Mouse (Mus musculus): Measurements from ENCODE around the gene Gm10024. TPM values are rescaled to one million over a fixed set of nuclear protein-coding genes. Genes with fewer than 3 reads are reported as not detected.
"Not testable (repeated sequence)": the region's sequence is repeated elsewhere in the genome, so short reads cannot be mapped to it uniquely, and the experiment has no call there.

Gene Gm10024
- not detected for polyA plus RNA-seq (2017; shearing (Covaris generic))

DNA sequence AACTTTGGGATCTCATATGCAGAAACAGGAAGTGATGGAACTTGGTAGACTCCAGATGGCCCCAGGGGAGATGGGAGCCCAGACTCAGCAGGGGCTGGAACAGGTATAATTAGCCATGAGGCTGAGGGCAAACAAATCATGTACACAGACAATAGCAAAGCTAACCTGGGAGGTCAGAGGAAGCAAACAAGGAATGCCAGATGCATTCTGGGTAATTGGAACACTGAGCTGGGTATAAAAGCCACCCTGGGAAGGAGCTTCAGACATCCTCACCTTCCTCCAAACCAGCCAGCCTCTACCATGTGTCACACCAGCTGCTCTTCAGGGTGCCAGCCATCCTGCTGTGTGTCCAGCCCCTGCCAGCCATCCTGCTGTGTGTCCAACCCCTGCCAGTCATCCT is at the start of gene Gm10024:
Gm10024 (plus strand) TSS at position 301 of the 400 bp plus-strand sequence.
- not testable (repeated sequence) for ATAC-seq

DNA sequence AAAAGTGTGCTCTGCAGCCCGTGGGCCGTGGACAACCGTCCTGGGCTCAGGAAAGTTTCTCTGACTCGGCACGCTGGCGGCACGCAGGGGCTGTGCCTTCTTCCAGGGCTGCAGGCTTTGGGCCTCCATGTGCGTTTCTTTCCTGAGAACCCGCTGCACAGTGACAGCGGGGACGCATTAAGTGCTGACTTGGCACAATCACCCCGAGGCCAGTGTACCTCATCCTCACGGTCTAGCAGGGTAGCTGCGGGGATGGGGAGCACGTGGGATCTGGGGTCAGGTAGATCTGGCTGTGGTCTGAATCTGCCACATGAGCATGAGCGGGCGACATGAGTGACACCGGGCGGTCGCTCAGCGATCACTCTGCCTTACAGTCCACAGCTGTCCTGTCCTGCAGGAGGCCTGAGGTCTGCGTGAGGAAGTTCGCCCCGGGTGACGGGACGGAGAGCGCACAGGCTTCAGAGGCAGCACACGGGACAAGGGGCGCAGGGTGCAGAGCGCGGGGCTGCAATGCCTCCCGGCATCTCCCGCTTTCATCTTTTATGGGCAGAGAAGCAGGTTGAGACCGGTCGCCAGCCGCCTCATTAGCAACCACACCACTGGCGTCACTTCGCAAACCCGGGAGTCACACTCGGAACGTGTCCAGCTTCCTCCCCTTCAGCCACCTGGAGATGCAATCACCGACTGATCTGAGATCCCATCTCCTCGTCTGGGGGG is 47.1 kb upstream of the Gm10024 start:
- ATAC-seq: no peak

DNA sequence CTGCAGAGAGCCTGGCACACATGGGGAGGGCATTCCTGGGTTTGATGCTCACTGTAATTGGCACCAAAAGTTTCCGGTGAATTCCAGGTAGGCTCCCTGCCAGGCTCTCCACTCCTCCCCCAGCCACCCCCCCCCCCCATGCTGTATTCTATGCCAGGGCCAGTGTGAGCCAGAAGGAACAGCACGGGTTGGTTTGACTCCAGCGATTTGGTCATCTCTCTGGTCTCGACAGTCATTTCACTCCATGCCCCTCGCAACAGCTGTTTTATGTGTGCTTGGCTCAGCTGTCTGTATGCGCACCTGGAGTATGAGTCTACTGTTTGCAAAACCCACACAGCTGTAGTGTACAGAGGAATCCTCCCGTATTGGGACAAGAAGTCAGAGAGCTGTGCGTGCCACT is 44.9 kb upstream of the Gm10024 start:
- no peak for ATAC-seq

DNA sequence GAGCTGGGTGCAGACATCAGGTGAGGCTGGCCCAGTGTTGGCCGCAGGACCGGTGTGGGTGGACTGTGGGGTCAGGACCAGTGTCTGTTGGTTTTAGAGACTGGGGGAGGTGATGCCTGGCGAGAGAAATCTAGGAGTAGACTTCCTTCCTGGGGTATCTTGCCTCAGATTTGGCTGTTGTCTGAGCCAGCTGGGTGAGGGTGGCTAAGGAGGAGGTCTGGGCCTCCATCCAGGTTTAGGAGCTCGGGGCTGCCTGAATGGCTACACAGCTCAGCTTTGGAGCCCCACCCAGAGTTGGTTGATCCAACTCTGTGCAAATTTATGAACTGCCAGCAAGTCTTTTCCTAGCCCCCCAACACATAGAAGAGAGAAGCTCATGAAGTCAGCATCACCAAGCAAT is 43.9 kb upstream of the Gm10024 start:
- no peak for ATAC-seq

- ATAC-seq: no peak
Observed at GRCm38 (mm10) chr10:77670710-77671109, 40.5 kb upstream of the Gm10024 start.

- no peak for ATAC-seq
Observed at GRCm38 (mm10) chr10:77671519-77671918, 39.7 kb upstream of the Gm10024 start.

DNA sequence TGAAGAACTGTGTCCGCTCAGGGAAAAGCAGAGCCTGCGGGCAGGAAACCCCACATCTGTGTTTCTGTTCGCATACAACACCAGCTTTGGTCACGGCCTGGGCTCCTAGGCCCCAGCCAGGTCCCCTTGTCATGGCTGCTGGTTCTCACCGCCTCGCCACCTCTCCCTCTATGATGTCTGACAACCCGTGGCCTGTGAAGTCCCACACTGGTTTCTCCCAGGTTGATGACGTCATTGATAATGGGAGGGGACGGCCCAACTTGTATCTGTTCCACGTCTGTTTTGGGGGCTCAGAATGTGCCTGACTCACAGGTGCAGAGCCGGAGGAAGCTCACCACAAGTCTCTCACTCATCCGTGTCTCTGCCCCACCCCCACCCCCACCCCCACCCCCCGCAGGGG is 37.5 kb upstream of the Gm10024 start:
- no peak for ATAC-seq

DNA sequence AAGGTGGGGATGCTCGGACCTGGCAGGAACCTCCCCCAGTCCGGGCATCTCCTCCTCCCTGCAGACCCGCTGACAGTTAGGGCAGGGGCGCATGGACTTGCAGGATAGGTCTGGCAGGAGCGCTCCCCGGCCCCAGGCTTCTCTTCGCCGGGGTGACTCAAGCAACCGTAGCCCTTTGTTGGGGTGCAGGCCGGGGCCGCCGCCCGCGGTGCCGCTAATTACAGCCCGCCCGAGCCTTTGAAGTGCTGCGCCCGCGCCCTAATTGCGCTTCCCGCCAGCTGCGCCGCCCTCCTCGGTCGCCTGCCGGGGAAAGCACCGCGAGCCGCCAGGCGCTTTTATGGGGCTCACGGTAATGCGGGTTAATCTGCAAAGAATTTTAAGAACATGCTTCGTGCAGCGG is 33.7 kb upstream of the Gm10024 start:
- ATAC-seq: peak; percentile 57

- no peak for ATAC-seq
Observed at GRCm38 (mm10) chr10:77682994-77683393, 28.3 kb upstream of the Gm10024 start.

- ATAC-seq: no peak
Observed at GRCm38 (mm10) chr10:77684181-77684580, 27.1 kb upstream of the Gm10024 start.

DNA sequence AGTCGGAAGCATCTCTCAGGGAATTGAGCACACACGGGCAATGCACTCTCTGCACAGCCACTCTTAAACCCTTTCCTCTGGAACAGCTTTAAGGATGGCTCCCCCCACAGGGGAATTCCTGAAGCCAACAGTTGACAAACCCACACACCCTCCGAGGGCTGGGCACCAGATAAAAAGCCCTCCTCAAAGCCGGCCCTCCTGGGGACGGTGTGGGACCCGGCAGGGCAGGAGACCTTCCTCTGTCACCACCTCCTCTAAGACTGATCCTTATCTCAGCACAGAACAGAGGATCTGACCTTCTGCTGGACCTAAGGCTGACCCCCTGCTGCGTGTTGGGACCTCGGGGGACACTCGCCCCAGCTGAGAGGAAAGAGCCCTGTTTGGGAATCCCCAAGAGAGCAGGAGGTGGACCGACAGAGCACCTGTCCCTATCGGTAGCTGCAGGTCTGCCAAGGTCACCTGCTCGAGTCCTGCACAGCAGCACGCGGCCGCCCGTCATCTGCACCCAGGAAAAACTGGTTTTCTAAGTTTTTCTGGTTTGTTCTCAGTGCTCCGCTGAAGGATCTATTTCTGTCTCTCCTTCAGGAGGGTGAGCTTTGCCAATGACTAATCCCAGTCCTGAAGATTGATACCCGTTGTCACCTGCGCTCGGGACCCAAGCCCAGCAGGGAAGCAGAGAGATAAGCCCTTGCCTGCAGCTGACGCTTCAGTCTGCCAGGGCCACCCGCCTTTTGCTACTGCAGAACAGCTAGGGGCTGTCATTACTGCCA is 25.2 kb upstream of the Gm10024 start, which contains the start of gene Tspear:
Tspear (plus strand) TSS at position 675 of the 770 bp plus-strand sequence.
- ATAC-seq: no peak

GRCm38 (mm10) chr10:77687021-77687420 is 24.2 kb upstream of the Gm10024 start:
- no peak for ATAC-seq

DNA sequence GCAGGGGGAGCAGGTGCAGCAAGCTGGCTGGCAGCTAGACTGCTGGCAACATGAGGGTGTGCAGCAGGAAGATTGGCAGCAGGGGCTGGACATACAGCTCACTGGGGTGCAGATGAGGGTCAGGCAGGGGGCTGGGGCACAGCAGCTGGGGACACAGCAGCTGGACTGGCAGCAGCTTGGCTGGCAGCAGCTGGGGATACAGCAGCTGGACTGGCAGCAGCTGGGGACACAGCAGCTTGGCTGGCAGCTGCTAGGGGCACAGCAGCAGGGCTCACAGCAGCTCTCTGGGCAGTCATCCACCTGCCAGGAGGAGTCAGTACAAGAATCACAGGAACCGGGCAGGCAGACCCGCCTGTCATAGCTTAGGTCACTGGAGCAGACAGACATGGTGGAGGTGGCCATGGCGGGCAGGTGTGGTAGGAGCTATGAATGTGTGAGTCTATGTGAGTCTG is 20.9 kb upstream of the Gm10024 start, which contains the start of gene Gm19402:
Gm19402 (minus strand) TSS at position 402 of the 452 bp plus-strand sequence.
- not testable (repeated sequence) for ATAC-seq

- no peak for ATAC-seq
Observed at GRCm38 (mm10) chr10:77697133-77697532, 14.1 kb upstream of the Gm10024 start, which contains the start of gene Gm9508. TSS of gene Gm9508 (minus strand) at chr10:77697233.

DNA sequence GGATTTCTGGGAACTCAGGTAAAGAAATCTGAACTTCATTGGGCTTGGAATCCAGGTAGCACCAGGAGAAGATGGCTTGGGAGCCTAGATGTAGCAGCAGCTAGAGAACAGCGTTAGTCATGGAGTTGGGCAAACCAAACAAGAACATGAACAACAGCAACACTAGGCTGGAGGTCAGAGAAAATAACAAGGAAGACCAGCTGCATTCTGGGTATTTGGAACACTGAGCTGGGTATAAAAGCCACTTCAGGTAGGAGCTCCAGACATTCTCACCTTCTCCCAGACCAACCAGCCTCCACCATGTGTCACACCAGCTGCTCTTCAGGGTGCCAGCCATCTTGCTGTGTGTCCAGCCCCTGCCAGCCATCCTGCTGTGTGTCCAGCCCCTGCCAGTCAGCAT is 4.9 kb upstream of the Gm10024 start, which contains the start of gene Gm10272:
Gm10272 (plus strand) TSS at position 301 of the 400 bp plus-strand sequence.
- no peak for ATAC-seq

- no peak for ATAC-seq
Observed at GRCm38 (mm10) chr10:77709831-77710230, 1.4 kb upstream of the Gm10024 start.

GRCm38 (mm10) chr10:77713734-77714133 is 2.5 kb downstream of the Gm10024 start:
- ATAC-seq: no peak

GRCm38 (mm10) chr10:77715507-77715906 is 4.2 kb downstream of the Gm10024 start, which contains the start of gene Gm10142:
TSS of gene Gm10142 (plus strand) at chr10:77715807.
- ATAC-seq: no peak

DNA sequence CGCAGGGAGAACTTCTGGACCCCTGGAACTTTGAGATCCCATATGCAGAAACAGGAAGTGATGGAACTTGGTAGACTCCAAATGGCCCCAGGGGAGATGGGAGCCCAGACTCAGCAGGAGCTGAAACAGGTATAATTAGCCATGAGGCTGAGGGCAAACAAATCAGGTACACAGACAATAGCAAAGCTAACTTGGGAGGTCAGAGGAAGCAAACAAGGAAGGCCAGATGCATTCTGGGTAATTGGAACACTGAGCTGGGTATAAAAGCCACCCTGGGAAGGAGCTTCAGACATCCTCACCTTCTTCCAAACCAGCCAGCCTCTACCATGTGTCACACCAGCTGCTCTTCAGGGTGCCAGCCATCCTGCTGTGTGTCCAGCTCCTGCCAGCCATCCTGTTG is 9.0 kb downstream of the Gm10024 start, which contains the start of gene Krtap12-1:
Krtap12-1 (plus strand) TSS at position 301 of the 400 bp plus-strand sequence.
- ATAC-seq: not testable (repeated sequence)

- ATAC-seq: no peak
Observed at GRCm38 (mm10) chr10:77724855-77725254, 13.6 kb downstream of the Gm10024 start.

DNA sequence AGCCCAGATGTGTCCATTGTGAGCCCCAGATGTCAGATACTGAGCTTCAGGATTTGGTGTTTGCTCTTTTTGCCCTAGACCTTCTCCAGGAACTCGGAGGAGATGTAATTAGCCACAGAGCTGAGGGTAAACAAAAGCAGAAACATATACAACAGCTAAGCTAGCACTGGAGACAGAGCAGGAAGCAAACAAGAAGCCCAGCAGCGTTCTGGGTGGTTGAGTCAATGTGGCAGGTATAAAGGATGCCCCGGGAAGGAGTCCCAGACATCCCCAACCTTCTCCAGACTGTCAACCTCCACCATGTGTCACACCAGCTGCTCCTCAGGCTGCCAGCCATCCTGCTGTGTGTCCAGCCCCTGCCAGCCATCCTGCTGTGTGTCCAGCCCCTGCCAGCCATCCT is 14.9 kb downstream of the Gm10024 start, which contains the start of gene Gm10100:
Gm10100 (plus strand) TSS at position 301 of the 400 bp plus-strand sequence.
- no peak for ATAC-seq

- no peak for ATAC-seq
Observed at GRCm38 (mm10) chr10:77728280-77728679, 17.0 kb downstream of the Gm10024 start.

DNA sequence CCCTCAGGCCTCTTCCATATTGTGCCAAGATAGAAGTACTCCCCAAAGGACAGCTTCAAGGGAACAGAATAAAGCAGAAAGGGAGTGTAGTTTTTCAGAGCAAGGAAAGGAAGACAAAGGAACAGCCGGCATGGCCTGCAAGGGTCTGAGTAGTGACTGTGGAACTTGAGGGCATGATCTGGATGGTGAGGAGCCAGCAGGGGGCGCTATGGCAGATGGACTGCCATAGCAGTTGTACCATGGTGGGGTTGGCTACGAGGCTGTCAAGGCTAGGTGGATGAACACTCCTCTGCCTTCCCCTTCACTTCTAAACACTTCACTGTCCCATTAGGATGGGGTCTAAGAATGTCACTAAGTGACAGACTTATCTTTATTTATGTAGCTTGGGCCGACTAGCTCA is 18.0 kb downstream of the Gm10024 start:
- ATAC-seq: no peak
